Mouse (Mus musculus) heart, postnatal 0 days (tissue): Measurements from ENCODE around the gene Frmd8. TPM values are rescaled to one million over a fixed set of nuclear protein-coding genes. Genes with fewer than 3 reads are reported as not detected.

ENCODE experiments used
- ATAC-seq: fragments of 200-750 bp; cut with Nextera tagmentation; 2 replicates; pipeline ENCODE4 v1.8.0; 2017; ENCODE audit warnings: low read depth, moderate number of reproducible peaks, moderate library complexity; ENCODE audit not compliant: insufficient read depth
- DNase-seq: peaks from one replicate; pipeline ENCODE4 v3.0.0-alpha.2; 2016; ENCODE audit warnings: low spot score
- H3K27ac ChIP-seq: fragments of 300-500 bp; sonication (generic); 2 replicates; pipeline ENCODE4 v1.5.1; 2014; ENCODE audit warnings: low read depth, mild to moderate bottlenecking
- H3K27me3 ChIP-seq: fragments of 300-500 bp; sonication (generic); 2 replicates; pipeline ENCODE4 v1.6.1; 2014; ENCODE audit warnings: low read length, mixed read lengths; ENCODE audit not compliant: control insufficient read depth, insufficient read depth
- H3K36me3 ChIP-seq: fragments of 300-500 bp; sonication (generic); replicated peaks from 2 replicates; pipeline ENCODE4 v1.6.1; 2014; ENCODE audit warnings: low read length, mixed read lengths; ENCODE audit not compliant: control insufficient read depth, insufficient read depth
- H3K4me1 ChIP-seq: fragments of 300-500 bp; sonication (generic); 2 replicates; pipeline ENCODE4 v1.6.1; 2014; ENCODE audit warnings: antibody characterized with exemption; ENCODE audit not compliant: control insufficient read depth, insufficient read depth
- H3K4me2 ChIP-seq: fragments of 300-500 bp; sonication (generic); 2 replicates; pipeline ENCODE4 v1.6.1; 2014; ENCODE audit warnings: low read depth, mild to moderate bottlenecking, low read length, moderate library complexity
- H3K4me3 ChIP-seq: fragments of 300-500 bp; sonication (generic); 2 replicates; pipeline ENCODE4 v1.5.1; 2014; ENCODE audit warnings: low read depth, low read length
- H3K9ac ChIP-seq: fragments of 300-500 bp; sonication (generic); replicated peaks from 2 replicates; pipeline ENCODE4 v1.6.1; 2014; ENCODE audit warnings: low read depth, low read length, mixed read lengths
- H3K9me3 ChIP-seq: fragments of 300-500 bp; sonication (generic); replicated peaks from 2 replicates; pipeline ENCODE4 v1.6.1; 2016; ENCODE audit warnings: low read length; ENCODE audit not compliant: control insufficient read depth
- CTCF ChIP-seq: IDR thresholded peaks from 2 replicates; pipeline ENCODE4 v1.5.1; 2016; ENCODE audit warnings: antibody characterized with exemption, control low read depth, low read depth
- EP300 ChIP-seq: IDR thresholded peaks from 2 replicates; pipeline ENCODE4 v1.6.1; 2016; ENCODE audit warnings: antibody characterized with exemption, low read depth
- WGBS: fragments of 180-500 bp; shearing (Covaris S2); extraction: QIAGEN DNeasy Blood & Tissue Kit; methylation state at CpG from one replicate; pipeline ENCODE4 v1.1.7; 2014; 5-methylcytosine and 5-hydroxymethylcytosine counted together
- polyA plus RNA-seq: library from polyadenylated mRNA; unstranded; fragments of >200 nt; fragmentation: Nextera tagmentation; extraction: Ambion mirVana; gene quantifications from 2 replicates; pipeline ENCODE4 v1.2.1, GENCODE M21; 2015
- total RNA-seq: library from RNA; depleted of rRNA; stranded (reverse); fragments of >200 nt; gene quantifications from 2 replicates; pipeline ENCODE4 v1.2.3, GENCODE M21; 2014; ENCODE audit warnings: low replicate concordance

Gene Frmd8
- total and polyA plus RNA-seq, 2 experiments from 2014 or later: 12.8 to 29.1 TPM

GRCm38 (mm10) chr19:5852035-5852722, 22.9 kb downstream of the Frmd8 start:
- Histone ChIP-seq H3K4me3 (no peak overlapping the region), H3K4me1 (peaks cover 55% of the 10 kb centered on the region), H3K27me3 (no peaks in the 10 kb centered on the region), H3K4me2 (peak overlapping the region; percentile 49; the same call in 1 of the 2 replicates), H3K36me3 (peaks cover 37% of the 10 kb centered on the region), H3K9me3 (no peaks in the 10 kb centered on the region), H3K9ac (peak overlapping the region; percentile 49; the same call in 1 of the 2 replicates), H3K27ac (peak overlapping the region; percentile 93)
- no peak for TF ChIP-seq EP300
- TF ChIP-seq CTCF: no peak
- DNase-seq (peak; percentile 46), ATAC-seq (no peak)
- 43% methylated on average over 12 of the region's 12 CpGs for WGBS

DNA sequence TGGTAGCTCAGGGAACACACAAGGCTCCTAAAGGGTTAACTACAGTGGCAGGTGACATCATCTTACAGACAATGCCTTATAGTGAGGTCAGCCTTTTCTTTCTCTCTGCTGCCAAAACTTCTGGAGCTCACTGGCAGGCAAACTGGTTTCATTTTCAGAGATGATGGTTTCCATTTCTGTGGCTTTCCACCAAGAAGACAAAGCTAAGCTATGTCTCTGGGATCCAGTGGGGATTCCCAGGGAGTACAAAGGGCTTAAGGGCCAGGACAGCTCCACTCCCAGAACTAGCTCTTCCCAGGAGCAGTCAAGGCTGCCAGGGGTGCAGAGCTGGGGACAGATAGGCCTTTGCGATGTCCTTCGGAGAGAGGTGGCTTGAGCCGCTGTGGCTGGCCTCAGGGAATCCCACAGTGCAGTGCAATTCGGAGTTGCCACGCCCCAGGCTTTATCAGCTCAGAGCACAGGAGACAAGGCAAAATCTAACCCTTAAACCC, 23.5 kb downstream of the Frmd8 start:
- 15% methylated on average over 5 of the region's 5 CpGs for WGBS
- peak; percentile 72 for DNase-seq
- H3K36me3 ChIP-seq: peaks cover 32% of the 10 kb centered on the region
- peak overlapping the region; percentile 93 for H3K27ac ChIP-seq
- peak overlapping the region; percentile 21; the same call in 1 of the 2 replicates for H3K4me3 ChIP-seq
- peaks cover 58% of the 10 kb centered on the region for H3K4me1 ChIP-seq
- peak overlapping the region; percentile 49; the same call in 1 of the 2 replicates for H3K4me2 ChIP-seq
- no peak for TF ChIP-seq CTCF
- H3K27me3 ChIP-seq: no peaks in the 10 kb centered on the region
- peak overlapping the region; percentile 49; the same call in 1 of the 2 replicates for H3K9ac ChIP-seq
- ATAC-seq: no peak
- H3K9me3 ChIP-seq: no peaks in the 10 kb centered on the region

DNA sequence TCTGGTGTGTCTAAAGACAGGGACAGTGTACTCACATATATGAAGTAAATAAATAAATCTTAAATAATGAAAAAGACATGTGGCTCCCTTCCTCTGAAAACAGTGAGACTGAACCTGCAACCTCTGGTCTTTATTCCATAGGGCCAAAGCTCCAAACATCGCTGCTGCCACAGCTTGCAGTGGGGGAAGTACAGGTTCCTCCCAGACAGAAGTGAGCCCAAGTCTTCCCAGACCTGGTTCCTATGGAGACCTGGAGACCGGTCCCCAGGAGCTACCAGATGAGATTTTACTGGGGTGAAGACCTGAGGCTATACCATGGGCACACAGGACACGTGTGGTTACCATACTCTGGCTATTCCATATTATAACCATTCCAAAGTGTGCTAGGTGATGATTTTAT, 24.2 kb downstream of the Frmd8 start:
- DNase-seq: peak; percentile 4
- Histone ChIP-seq H3K27ac (peak overlapping the region; percentile 99), H3K27me3 (no peaks in the 10 kb centered on the region), H3K36me3 (peaks cover 26% of the 10 kb centered on the region), H3K9ac (no peak overlapping the region), H3K4me3 (no peak overlapping the region), H3K4me1 (peaks cover 58% of the 10 kb centered on the region), H3K9me3 (no peaks in the 10 kb centered on the region), H3K4me2 (no peak overlapping the region)
- 82% methylated on average over 3 of the region's 3 CpGs for WGBS
- no peak for ATAC-seq
- TF ChIP-seq EP300: no peak
- TF ChIP-seq CTCF: no peak

DNA sequence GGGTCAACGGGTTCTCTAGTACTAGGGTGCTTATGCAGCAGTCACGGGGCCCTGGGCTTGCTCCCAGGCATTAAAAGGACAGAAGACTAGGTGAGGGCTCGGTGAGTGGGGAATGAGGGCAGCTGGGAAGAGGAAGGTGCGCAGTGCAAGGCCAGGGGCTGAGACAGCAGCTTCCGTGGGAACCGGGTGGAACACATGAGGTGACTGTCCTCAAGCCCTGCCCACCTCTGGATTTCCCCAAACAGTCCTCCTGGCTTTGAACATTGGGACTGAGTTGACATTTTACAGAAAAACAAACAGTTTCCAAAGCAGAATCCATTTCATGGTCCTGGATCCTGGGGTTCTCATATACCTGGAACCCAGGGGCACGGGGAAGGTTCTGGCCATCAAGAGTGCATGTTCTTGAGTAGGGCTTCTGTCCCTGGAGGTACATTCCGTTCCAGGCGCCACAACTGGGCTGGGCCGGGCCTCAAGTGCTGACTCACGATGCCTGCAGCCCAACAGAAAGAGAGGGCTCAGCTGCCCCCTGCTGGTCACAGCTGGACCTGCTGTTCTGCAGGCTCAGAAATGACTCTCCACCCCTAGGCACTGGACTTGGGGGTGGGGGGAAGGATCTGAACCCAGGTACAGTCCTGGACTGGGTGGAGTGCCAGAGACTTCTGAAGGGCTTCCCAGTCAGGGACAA, 25.1 kb downstream of the Frmd8 start:
- Histone ChIP-seq H3K4me3 (no peak overlapping the region), H3K36me3 (peaks cover 17% of the 10 kb centered on the region), H3K9me3 (no peaks in the 10 kb centered on the region), H3K27ac (peak overlapping the region; percentile 99), H3K4me1 (peaks cover 58% of the 10 kb centered on the region), H3K27me3 (no peaks in the 10 kb centered on the region), H3K9ac (0 out of 2 replicates have a peak overlapping the region, but pooled peaks have one; percentile 65), H3K4me2 (peak overlapping the region; percentile 60)
- ATAC-seq (peak; percentile 22), DNase-seq (peak; percentile 90)
- 21% methylated on average over 11 of the region's 11 CpGs for WGBS
- TF ChIP-seq EP300: peak; percentile 99
- peak; percentile 97 for TF ChIP-seq CTCF

- TF ChIP-seq CTCF (peak; percentile 21; the same call in 1 of the 2 replicates), EP300 (peak; percentile 58; the same call in 1 of the 2 replicates)
- Histone ChIP-seq H3K4me3 (peak overlapping the region; percentile 27), H3K4me2 (peak overlapping the region; percentile 60), H3K9me3 (no peaks in the 10 kb centered on the region), H3K4me1 (peaks cover 65% of the 10 kb centered on the region), H3K36me3 (peaks cover 11% of the 10 kb centered on the region; the same call in 1 of the 2 replicates), H3K27ac (peak overlapping the region; percentile 99), H3K27me3 (no peaks in the 10 kb centered on the region), H3K9ac (peak overlapping the region; percentile 65)
- ATAC-seq (no peak), DNase-seq (peak; percentile 81)
- WGBS: 25% methylated on average over 13 of the region's 13 CpGs
Measured at GRCm38 (mm10) chr19:5848826-5849672, 26.0 kb downstream of the Frmd8 start.
